Mouse (Mus musculus): ENCODE results near the gene Il13ra2. TPM values are rescaled to one million over a fixed set of nuclear protein-coding genes. Genes with fewer than 3 reads are reported as not detected.
A peak's percentile ranks its signal among the peaks of the same experiment; 100 is the strongest.
"Not testable (repeated sequence)": the region's sequence is repeated elsewhere in the genome, so short reads cannot be mapped to it uniquely, and the experiment has no call there.

Gene Il13ra2
- polyA plus RNA-seq (2015; fragmentation: Nextera tagmentation; extraction: Ambion mirVana), result 0.22 TPM in 1 of 2 replicates, not detected in the other

DNA sequence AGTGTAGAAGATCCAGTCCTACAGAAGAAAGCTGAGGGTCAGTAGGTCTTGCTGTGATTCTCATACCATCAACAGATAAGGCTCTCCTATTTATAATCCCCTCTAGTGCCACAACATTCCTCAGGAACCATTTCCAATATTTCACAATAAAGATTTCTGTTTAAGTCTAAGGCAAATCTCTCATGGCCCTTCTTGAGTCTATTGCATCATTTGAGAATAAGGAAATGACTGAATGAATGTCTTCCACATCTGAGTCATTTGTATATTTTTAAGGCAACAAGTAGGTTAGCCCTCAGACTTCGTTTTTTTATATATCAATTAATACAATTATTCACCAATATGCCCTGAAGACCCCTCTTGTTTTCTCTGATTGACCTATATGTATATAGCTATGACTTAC is at the start of gene Il13ra2:
Gene Il13ra2 (minus strand): TSS at position 64 of the 400 bp plus-strand sequence.
- no peak for ATAC-seq (ENCODE audit: low FRiP score, low TSS enrichment)
- Histone ChIP-seq H3K9me3 (ENCODE audit: low read length) (no peaks in the 10 kb centered on the region), H3K4me1 (ENCODE audit: insufficient read depth, low read length) (no peaks in the 10 kb centered on the region), H3K9ac (replicated peaks; ENCODE audit: low read length) (no peak within 1 kb of the TSS), H3K36me3 (ENCODE audit: insufficient read depth, low read length) (no peaks in the 10 kb centered on the region), H3K4me2 (replicated peaks; ENCODE audit: low read depth, low read length) (no peak within 1 kb of the TSS), H3K4me3 (ENCODE audit: low read length) (no peak within 1 kb of the TSS), H3K27me3 (ENCODE audit: insufficient read depth, low read length) (no peaks in the 10 kb centered on the region), H3K27ac (ENCODE audit: low read length) (no peak within 1 kb of the TSS)
- 41% methylated on average over 1 of the region's 1 CpGs for WGBS

DNA sequence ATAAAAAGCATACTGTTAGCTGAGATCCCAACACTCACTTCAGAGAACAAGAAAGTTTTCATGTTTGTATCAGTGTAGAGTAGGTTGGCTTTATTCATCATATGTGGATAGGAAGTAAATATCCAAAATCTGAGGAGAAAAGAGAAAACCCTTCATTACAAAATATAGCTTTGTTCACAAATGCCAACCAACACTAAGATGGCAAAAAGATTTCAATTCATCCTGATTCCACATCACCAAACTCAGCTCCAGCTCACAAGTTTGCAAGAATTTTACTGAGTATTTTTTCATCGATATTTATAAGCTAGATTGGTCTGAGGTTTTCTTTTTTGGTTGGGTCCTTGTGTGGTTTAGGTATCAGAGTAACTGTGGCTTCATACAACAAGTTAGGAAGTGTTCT is 24.6 kb upstream of the Il13ra2 start, which contains the start of gene Vmn1r239-ps:
Gene Vmn1r239-ps (minus strand): TSS at position 101 of the 400 bp plus-strand sequence.
- ATAC-seq (ENCODE audit: low FRiP score, low TSS enrichment); H3K4me1 ChIP-seq (ENCODE audit: insufficient read depth, low read length); H3K9me3 ChIP-seq (ENCODE audit: low read length); H3K4me3 ChIP-seq (ENCODE audit: low read length); H3K27me3 ChIP-seq (ENCODE audit: insufficient read depth, low read length); H3K4me2 ChIP-seq (replicated peaks; ENCODE audit: low read depth, low read length); H3K27ac ChIP-seq (ENCODE audit: low read length); H3K36me3 ChIP-seq (ENCODE audit: insufficient read depth, low read length); H3K9ac ChIP-seq (replicated peaks; ENCODE audit: low read length): not testable (repeated sequence)
- whole genome bisulfite sequencing, result 82% methylated on average over 1 of the region's 1 CpGs

DNA sequence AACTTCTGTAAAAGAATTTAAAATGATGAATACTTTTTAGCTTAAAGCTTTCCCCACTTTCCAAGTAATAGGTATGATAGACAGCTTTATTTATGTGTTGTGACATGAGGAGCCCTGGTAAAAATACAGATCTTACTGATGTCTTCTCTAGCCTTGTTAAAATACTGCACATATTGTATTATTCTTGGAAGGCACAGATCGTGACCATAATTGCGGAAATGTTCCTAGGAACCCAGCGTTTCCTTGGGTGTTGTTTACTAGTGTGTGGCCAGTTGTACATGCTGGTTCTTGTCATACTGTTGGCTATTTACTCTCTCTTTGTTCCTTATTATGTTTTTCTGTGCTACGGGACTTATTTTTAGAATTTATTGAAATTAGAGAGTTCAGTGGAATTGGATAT is 14.4 kb upstream of the Il13ra2 start:
- Histone ChIP-seq H3K4me1 (ENCODE audit: insufficient read depth, low read length) (no peaks in the 10 kb centered on the region), H3K27ac (ENCODE audit: low read length) (no peak overlapping the region), H3K4me3 (ENCODE audit: low read length) (no peak overlapping the region), H3K27me3 (ENCODE audit: insufficient read depth, low read length) (no peaks in the 10 kb centered on the region), H3K36me3 (ENCODE audit: insufficient read depth, low read length) (no peaks in the 10 kb centered on the region), H3K9me3 (ENCODE audit: low read length) (no peaks in the 10 kb centered on the region), H3K9ac (replicated peaks; ENCODE audit: low read length) (no peak overlapping the region), H3K4me2 (replicated peaks; ENCODE audit: low read depth, low read length) (no peak overlapping the region)
- peak; percentile 57; the same call in 1 of the 2 replicates for ATAC-seq (ENCODE audit: low FRiP score, low TSS enrichment)
- 54% methylated on average over 4 of the region's 4 CpGs for WGBS

DNA sequence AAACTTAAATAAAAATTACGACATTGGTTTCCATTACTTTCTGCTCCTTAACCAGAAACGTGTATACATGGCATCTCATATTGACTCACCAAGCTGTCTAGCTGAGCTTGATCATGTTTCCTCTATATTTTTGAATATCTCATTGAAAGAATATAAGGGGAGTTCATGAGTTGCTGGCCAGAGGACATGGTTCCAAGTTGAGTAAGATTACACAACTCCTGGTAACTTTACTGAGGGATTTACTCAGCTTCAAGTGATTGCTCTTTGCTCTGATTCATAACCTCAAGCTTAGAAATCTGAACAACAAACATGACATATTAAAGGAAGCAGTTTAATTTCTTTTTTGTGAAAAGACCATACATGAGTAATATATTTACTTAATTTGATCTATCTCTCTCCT is 6.4 kb upstream of the Il13ra2 start:
- ATAC-seq (ENCODE audit: low FRiP score, low TSS enrichment), result no peak
- 80% methylated on average over 2 of the region's 2 CpGs for WGBS

DNA sequence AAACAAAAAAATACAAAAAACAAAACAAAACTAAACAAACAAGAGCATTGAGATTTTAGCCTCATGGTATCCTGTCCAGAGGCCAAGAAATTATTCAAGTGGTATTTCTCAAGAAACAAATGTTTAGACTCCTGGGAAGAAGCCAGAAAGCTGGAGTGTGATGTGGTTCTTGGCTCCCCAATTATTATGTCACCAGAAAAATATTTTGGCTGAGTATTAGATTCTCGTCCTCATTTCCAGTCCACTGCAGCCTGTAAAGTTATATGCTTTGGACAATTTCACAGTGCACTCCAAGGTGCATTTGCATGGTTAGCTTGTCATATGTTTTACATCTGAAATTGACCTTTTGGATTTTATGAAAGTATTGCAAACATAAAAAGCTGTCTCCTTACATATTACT is 761 bp upstream of the Il13ra2 start:
- H3K4me3 ChIP-seq (ENCODE audit: low read length), result no peak overlapping the region
- H3K27me3 ChIP-seq (ENCODE audit: insufficient read depth, low read length), result no peaks in the 10 kb centered on the region
- no peak for ATAC-seq (ENCODE audit: low FRiP score, low TSS enrichment)
- 52% methylated on average over 1 of the region's 1 CpGs for WGBS
- no peak overlapping the region for H3K4me2 ChIP-seq (replicated peaks; ENCODE audit: low read depth, low read length)
- H3K9ac ChIP-seq (replicated peaks; ENCODE audit: low read length), result no peak overlapping the region
- H3K27ac ChIP-seq (ENCODE audit: low read length), result no peak overlapping the region
- no peaks in the 10 kb centered on the region for H3K9me3 ChIP-seq (ENCODE audit: low read length)
- H3K36me3 ChIP-seq (ENCODE audit: insufficient read depth, low read length), result no peaks in the 10 kb centered on the region
- H3K4me1 ChIP-seq (ENCODE audit: insufficient read depth, low read length), result no peaks in the 10 kb centered on the region

More for the DNA sequence above, 6.4 kb upstream of the Il13ra2 start:
- no peaks in the 10 kb centered on the region for H3K27me3 ChIP-seq (ENCODE audit: insufficient read depth, low read length)
- no peak overlapping the region for H3K9ac ChIP-seq (replicated peaks; ENCODE audit: low read length)
- no peak overlapping the region for H3K4me3 ChIP-seq (ENCODE audit: low read length)
- H3K9me3 ChIP-seq (ENCODE audit: low read length), result no peaks in the 10 kb centered on the region
- H3K4me2 ChIP-seq (replicated peaks; ENCODE audit: low read depth, low read length), result no peak overlapping the region
- H3K27ac ChIP-seq (ENCODE audit: low read length), result no peak overlapping the region
- H3K4me1 ChIP-seq (ENCODE audit: insufficient read depth, low read length), result no peaks in the 10 kb centered on the region
- H3K36me3 ChIP-seq (ENCODE audit: insufficient read depth, low read length), result no peaks in the 10 kb centered on the region

DNA sequence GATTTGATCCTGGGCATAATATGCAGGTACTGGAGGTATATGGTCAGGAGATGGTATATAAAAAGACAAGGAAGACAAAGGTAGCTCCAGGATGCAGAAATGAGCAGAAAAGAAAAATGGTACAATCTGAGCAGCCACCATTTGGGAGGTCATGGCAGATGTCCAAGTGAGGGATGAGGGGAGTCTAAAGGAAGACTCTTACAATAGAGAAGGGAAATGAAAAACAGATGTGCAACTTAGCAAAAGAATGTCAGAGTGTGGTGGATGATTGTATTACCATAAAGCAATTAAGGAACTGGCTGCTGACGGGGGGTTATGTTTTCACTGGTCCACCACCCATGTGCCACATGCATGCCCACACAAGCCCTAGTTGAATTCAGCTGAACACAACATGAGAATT is 35.5 kb downstream of the Il13ra2 start:
- no peak overlapping the region for H3K9ac ChIP-seq (replicated peaks; ENCODE audit: low read length)
- H3K36me3 ChIP-seq (ENCODE audit: insufficient read depth, low read length), result no peaks in the 10 kb centered on the region
- no peaks in the 10 kb centered on the region for H3K27me3 ChIP-seq (ENCODE audit: insufficient read depth, low read length)
- no peak overlapping the region for H3K4me3 ChIP-seq (ENCODE audit: low read length)
- ATAC-seq (ENCODE audit: low FRiP score, low TSS enrichment), result no peak
- H3K4me2 ChIP-seq (replicated peaks; ENCODE audit: low read depth, low read length), result no peak overlapping the region
- no peaks in the 10 kb centered on the region for H3K4me1 ChIP-seq (ENCODE audit: insufficient read depth, low read length)
- no peaks in the 10 kb centered on the region for H3K9me3 ChIP-seq (ENCODE audit: low read length)
- WGBS, result 46% methylated on average over 1 of the region's 1 CpGs
- H3K27ac ChIP-seq (ENCODE audit: low read length), result no peak overlapping the region

DNA sequence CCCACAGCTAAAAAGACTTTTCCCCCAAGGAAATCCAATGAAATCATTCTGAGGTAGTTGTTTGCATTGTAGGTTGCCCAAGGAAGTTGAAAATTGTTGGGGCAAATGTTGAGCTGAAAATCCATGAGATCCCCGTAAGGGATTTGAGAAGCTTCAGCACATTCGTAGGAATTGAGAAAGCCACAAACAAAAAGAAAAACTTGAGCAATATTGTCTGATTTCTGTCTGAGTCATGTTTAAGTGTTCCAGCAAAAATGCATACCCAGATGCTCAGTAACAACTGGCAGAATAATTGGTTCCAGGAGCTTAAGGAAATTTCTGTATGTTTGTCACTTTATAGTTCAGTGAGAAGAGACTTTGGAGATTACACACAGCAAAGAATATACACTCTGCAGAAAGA is 79.8 kb downstream of the Il13ra2 start:
- Histone ChIP-seq H3K36me3 (ENCODE audit: insufficient read depth, low read length) (no peaks in the 10 kb centered on the region), H3K27ac (ENCODE audit: low read length) (no peak overlapping the region), H3K4me2 (replicated peaks; ENCODE audit: low read depth, low read length) (no peak overlapping the region), H3K9ac (replicated peaks; ENCODE audit: low read length) (no peak overlapping the region), H3K4me3 (ENCODE audit: low read length) (no peak overlapping the region), H3K4me1 (ENCODE audit: insufficient read depth, low read length) (no peaks in the 10 kb centered on the region), H3K9me3 (ENCODE audit: low read length) (no peaks in the 10 kb centered on the region), H3K27me3 (ENCODE audit: insufficient read depth, low read length) (no peaks in the 10 kb centered on the region)
- ATAC-seq (ENCODE audit: low FRiP score, low TSS enrichment), result no peak
- 79% methylated on average over 2 of the region's 2 CpGs for WGBS

Other genes with a start within 250 kb of the Il13ra2 start
- not detected in 2 replicates for gene Vmn1r239-ps, start 24.5 kb upstream of the Il13ra2 start, polyA plus RNA-seq (2015; fragmentation: Nextera tagmentation; extraction: Ambion mirVana)
- 3.9 and 5.2 TPM in 2 replicates for gene Lrch2, start 124.9 kb upstream of the Il13ra2 start, polyA plus RNA-seq (2015; fragmentation: Nextera tagmentation; extraction: Ambion mirVana)